Mouse (Mus musculus) CH12.LX (cell line): ENCODE measurements at regions not wholly inside any gene's neighbourhood (a gene's known extent, or its start where the extent isn't known, plus 50 kb on each side); places are given as distances from the start of the nearest gene placed in this dataset.
A peak's percentile ranks its signal among the peaks of the same experiment; 100 is the strongest.

Source experiments
- CHD2 ChIP-seq: IDR thresholded peaks from 2 replicates; pipeline ENCODE4 v1.6.1; 2011; ENCODE audit warnings: low read length, improper control_type of control experiment
- CTCF ChIP-seq, 2 experiments: IDR thresholded peaks in 1 of 2; conservative IDR thresholded peaks in 1 of 2; 2 replicates each; pipeline ENCODE4 v1.5.1; 2011 to 2012; ENCODE audit warnings: low read depth in 2 of 2, low read length in 2 of 2, improper control_type of control experiment in 1 of 2, inconsistent platforms in 1 of 2, mild to moderate bottlenecking in 1 of 2, moderate library complexity in 1 of 2
- E2F4 ChIP-seq: IDR thresholded peaks from 2 replicates; pipeline ENCODE4 v1.6.1; 2011; ENCODE audit warnings: low read depth, low read length, improper control_type of control experiment; ENCODE audit not compliant: insufficient replicate concordance
- EP300 ChIP-seq: IDR thresholded peaks from 2 replicates; pipeline ENCODE4 v1.6.1; 2011; ENCODE audit warnings: low read length, improper control_type of control experiment
- JUN ChIP-seq: IDR thresholded peaks from 2 replicates; pipeline ENCODE4 v1.6.1; 2011; ENCODE audit warnings: low read depth, mild to moderate bottlenecking, low read length, improper control_type of control experiment, moderate library complexity; ENCODE audit not compliant: insufficient read depth
- MAFK ChIP-seq: IDR thresholded peaks from 2 replicates; pipeline ENCODE4 v1.6.1; 2011; ENCODE audit warnings: low read length, improper control_type of control experiment; ENCODE audit not compliant: insufficient replicate concordance
- MAZ ChIP-seq: IDR thresholded peaks from 2 replicates; pipeline ENCODE4 v1.6.1; 2012; ENCODE audit warnings: low read depth, mild to moderate bottlenecking, inconsistent platforms, low read length, improper control_type of control experiment, moderate library complexity
- NELFE ChIP-seq: IDR thresholded peaks from 2 replicates; pipeline ENCODE4 v1.6.1; 2011; ENCODE audit warnings: low read depth, low read length, improper control_type of control experiment
- POLR2A ChIP-seq: IDR thresholded peaks from 2 replicates; pipeline ENCODE4 v1.6.1; 2011; ENCODE audit warnings: low read depth, mild to moderate bottlenecking, improper control_type of control experiment, low read length
- POLR2AphosphoS2 ChIP-seq: IDR thresholded peaks from 2 replicates; pipeline ENCODE4 v1.6.1; 2011; ENCODE audit warnings: low read depth, low read length, improper control_type of control experiment
- SMC3 ChIP-seq: IDR thresholded peaks from 2 replicates; pipeline ENCODE4 v1.6.1; 2011; ENCODE audit warnings: low read depth, low read length, improper control_type of control experiment
- ZNF384 ChIP-seq: IDR thresholded peaks from 2 replicates; pipeline ENCODE4 v1.6.1; 2012; ENCODE audit warnings: low read depth, low read length, improper control_type of control experiment, inconsistent platforms

DNA sequence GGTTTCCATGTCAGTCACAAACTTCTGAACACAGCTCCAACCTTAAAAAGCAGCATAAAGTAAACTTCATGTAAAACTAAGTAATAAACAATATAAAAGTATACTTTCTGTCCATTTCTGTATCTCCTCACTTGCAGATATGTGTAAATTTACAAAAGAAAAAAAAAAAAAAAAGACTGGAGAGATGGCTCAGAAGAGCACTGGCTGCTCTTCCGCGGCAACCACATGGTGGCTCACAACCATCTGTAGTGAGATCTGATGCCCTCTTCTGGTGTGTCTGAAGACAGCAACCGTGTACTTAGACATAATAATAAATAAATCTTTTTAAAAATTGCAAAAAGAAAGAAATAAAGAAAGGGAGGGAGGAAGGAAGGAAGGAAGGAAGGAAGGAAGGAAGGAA, 171.9 kb upstream of the Zpld1 start:
- peak in 1 of 2 experiments; percentile 66; a peak in 2 of 4 replicates for TF ChIP-seq CTCF (conservative IDR thresholded peaks at IDR 0.05 in 1 of 2, IDR thresholded peaks at IDR 0.05 in 1 of 2; ENCODE audit: low read depth in 2 of 2, low read length in 2 of 2)
- TF ChIP-seq POLR2AphosphoS2, result no peak
- no peak for TF ChIP-seq MAZ
- no peak for TF ChIP-seq NELFE
- TF ChIP-seq ZNF384, result peak; percentile 70
- no peak for TF ChIP-seq E2F4
- no peak for TF ChIP-seq EP300
- TF ChIP-seq CHD2, result no peak
- TF ChIP-seq POLR2A, result no peak
- no peak for TF ChIP-seq MAFK
- no peak for TF ChIP-seq JUN
- TF ChIP-seq SMC3, result no peak; the same call in 1 of the 2 replicates
